Comparison of ENCODE assay signal across 8 mouse cellular contexts in genomic region chr10:128335582-128335981, GRCm38 (mm10). TPM values are rescaled to one million over a fixed set of nuclear protein-coding genes. Genes with fewer than 3 reads are reported as not detected.
DNase-seq lines count a peak whose midpoint lies in the region; ATAC-seq and TF ChIP-seq lines count a peak whose summit lies in the region.

No protein-coding gene starts in this region.

- peak overlapping the region; percentile 95 for H3K4me3 ChIP-seq in erythroblast, embryonic 14.5 days (replicated peaks)
- no peak overlapping the region for H3K4me3 ChIP-seq in liver, embryonic 14.5 days (ENCODE audit: insufficient read depth in 1 of 2, low read depth in 2 of 2, low read length in 2 of 2)

- WGBS in liver, embryonic 14.5 days (ENCODE audit: insufficient replicate concordance), result 0% methylated on average over 4 of the region's 4 CpGs

- peak overlapping the region; percentile 86 for H3K27ac ChIP-seq in liver, embryonic 14.5 days

- TF ChIP-seq EP300 in liver, embryonic 14.5 days (IDR thresholded peaks at IDR 0.05; ENCODE audit: low read depth), result no peak

- H3K27me3 ChIP-seq in erythroblast, embryonic 14.5 days (ENCODE audit: control insufficient read depth), result no peaks in the 10 kb centered on the region
- H3K27me3 ChIP-seq in liver, embryonic 14.5 days (ENCODE audit: control insufficient read depth, insufficient read depth, low read length), result no peaks in the 10 kb centered on the region

- 0 out of 2 replicates have a peak overlapping the region, but pooled peaks have one; percentile 4 for H3K9ac ChIP-seq in liver, embryonic 14.5 days (replicated peaks)

- peak; percentile 27 for ATAC-seq in inflammation-experienced regulatory T-cells, adult 6 months
- ATAC-seq in liver, embryonic 14.5 days (ENCODE audit: insufficient read depth), result no peak
- ATAC-seq in megakaryocyte-erythroid progenitor cell, adult 5-6 weeks (replicated peaks; ENCODE audit: low FRiP score, low TSS enrichment, poor library complexity, severe bottlenecking), result no peak

- peak overlapping the region; percentile 80 for H3K4me2 ChIP-seq in liver, embryonic 14.5 days (ENCODE audit: low read depth)

- H3K36me3 ChIP-seq in erythroblast, embryonic 14.5 days (ENCODE audit: control insufficient read depth), result peaks cover 19% of the 10 kb centered on the region
- H3K36me3 ChIP-seq in liver, embryonic 14.5 days (replicated peaks; ENCODE audit: control insufficient read depth, insufficient read depth, low read depth), result peaks cover 4% of the 10 kb centered on the region; the same call in 1 of the 2 replicates

- no peaks in the 10 kb centered on the region for H3K9me3 ChIP-seq in erythroblast, embryonic 14.5 days (ENCODE audit: control insufficient read depth, low read length)
- no peaks in the 10 kb centered on the region for H3K9me3 ChIP-seq in liver, embryonic 14.5 days (ENCODE audit: control insufficient read depth, low read length)

- H3K4me1 ChIP-seq in erythroblast, embryonic 14.5 days (ENCODE audit: control insufficient read depth), result peaks cover 66% of the 10 kb centered on the region
- peaks cover 44 to 50% of the 10 kb centered on the region in 2 experiments for H3K4me1 ChIP-seq in liver, embryonic 14.5 days (replicated peaks; ENCODE audit: control insufficient read depth in 2 of 2, insufficient read depth in 2 of 2, low read length in 1 of 2)

- peak; percentile 93 for TF ChIP-seq CTCF in liver, embryonic 14.5 days (IDR thresholded peaks at IDR 0.05; ENCODE audit: low read depth)

- peak; percentile 40 to 55 for DNase-seq in urinary bladder, adult 18-20 months (ENCODE audit: low spot score in 2 of 2)
- no peak for DNase-seq in urinary bladder, adult 2 months (ENCODE audit: low spot score)
- peak; percentile 55 to 67 for DNase-seq in adrenal gland, postnatal 4 days (ENCODE audit: low spot score in 2 of 2)
- DNase-seq in liver, embryonic 14.5 days (ENCODE audit: low read depth in 3 of 3, low spot score in 3 of 3), result peak; percentile 82 to 86 (median 85)
- DNase-seq in right cerebral cortex, adult 2 months (ENCODE audit: low spot score in 2 of 2), result peak; percentile 69 to 83

RNA-seq across cellular contexts. Expression of gene Cs, which starts 2.0 kb away (rescaled TPM):
- 138 and 150 TPM in 2 replicates for polyA plus RNA-seq in urinary bladder, adult 2 months (2012; rRNA removed)
- total RNA-seq in adrenal gland, postnatal 4 days (2021), result 100 to 1,000 TPM; 300 to 355 TPM
- 2.2 and 3.1 TPM in 2 replicates for polyA plus RNA-seq in erythroblast, embryonic 14.5 days (2012)
- 100 to 1,000 TPM; 138 to 155 (median 155) TPM for polyA plus RNA-seq in inflammation-experienced regulatory T-cells, adult 6 months (2017; shearing (Covaris generic))
- polyA plus RNA-seq in liver, embryonic 14.5 days (2012; rRNA removed), result 71.6 and 80.5 TPM in 2 replicates
- polyA plus RNA-seq in liver, embryonic 14.5 days (2014; fragmentation: Nextera tagmentation; extraction: Ambion mirVana), result 117 and 126 TPM in 2 replicates
- 226 and 251 TPM in 2 replicates for total RNA-seq in megakaryocyte-erythroid progenitor cell, adult 5-6 weeks (2014; fragmentation: Nextera tagmentation)
- 113 and 182 TPM in 2 replicates for total RNA-seq in megakaryocyte-erythroid progenitor cell, adult 5-6 weeks (2017)

RNA-seq across cellular contexts. Expression of gene Cnpy2, which starts 13.3 kb away (rescaled TPM):
- polyA plus RNA-seq in urinary bladder, adult 2 months (2012; rRNA removed), result 118 and 124 TPM in 2 replicates
- 100 to 1,000 TPM; 178 to 188 TPM for total RNA-seq in adrenal gland, postnatal 4 days (2021)
- polyA plus RNA-seq in erythroblast, embryonic 14.5 days (2012), result 2.3 and 3.2 TPM in 2 replicates
- 100 to 1,000 TPM; 101 to 106 (median 102) TPM for polyA plus RNA-seq in inflammation-experienced regulatory T-cells, adult 6 months (2017; shearing (Covaris generic))
- 23.8 and 38.8 TPM in 2 replicates for polyA plus RNA-seq in liver, embryonic 14.5 days (2012; rRNA removed)
- 92.7 and 98.3 TPM in 2 replicates for polyA plus RNA-seq in liver, embryonic 14.5 days (2014; fragmentation: Nextera tagmentation; extraction: Ambion mirVana)
- 62.8 and 95.5 TPM in 2 replicates for total RNA-seq in megakaryocyte-erythroid progenitor cell, adult 5-6 weeks (2014; fragmentation: Nextera tagmentation)
- 86.0 and 87.5 TPM in 2 replicates for total RNA-seq in megakaryocyte-erythroid progenitor cell, adult 5-6 weeks (2017)

RNA-seq across cellular contexts. Expression of gene Pan2, which starts 32.4 kb away (rescaled TPM):
- 27.9 and 31.7 TPM in 2 replicates for polyA plus RNA-seq in urinary bladder, adult 2 months (2012; rRNA removed)
- total RNA-seq in adrenal gland, postnatal 4 days (2021), result 10 to 100 TPM; 43.6 to 45.3 TPM
- 0.31 and 0.44 TPM in 2 replicates for polyA plus RNA-seq in erythroblast, embryonic 14.5 days (2012)
- polyA plus RNA-seq in inflammation-experienced regulatory T-cells, adult 6 months (2017; shearing (Covaris generic)), result 10 to 100 TPM; 17.4 to 36.9 (median 27.5) TPM
- polyA plus RNA-seq in liver, embryonic 14.5 days (2012; rRNA removed), result 11.5 and 13.3 TPM in 2 replicates
- polyA plus RNA-seq in liver, embryonic 14.5 days (2014; fragmentation: Nextera tagmentation; extraction: Ambion mirVana), result 10.1 and 11.5 TPM in 2 replicates
- 37.0 and 40.7 TPM in 2 replicates for total RNA-seq in megakaryocyte-erythroid progenitor cell, adult 5-6 weeks (2014; fragmentation: Nextera tagmentation)
- total RNA-seq in megakaryocyte-erythroid progenitor cell, adult 5-6 weeks (2017), result 14.2 and 18.0 TPM in 2 replicates

RNA-seq across cellular contexts. Expression of gene Coq10a, which starts 33.2 kb away (rescaled TPM):
- 63.6 and 66.9 TPM in 2 replicates for polyA plus RNA-seq in urinary bladder, adult 2 months (2012; rRNA removed)
- total RNA-seq in adrenal gland, postnatal 4 days (2021), result 10 to 100 TPM; 48.3 to 62.1 TPM
- 0.49 and 0.53 TPM in 2 replicates for polyA plus RNA-seq in erythroblast, embryonic 14.5 days (2012)
- polyA plus RNA-seq in inflammation-experienced regulatory T-cells, adult 6 months (2017; shearing (Covaris generic)), result 10 to 100 TPM; 12.8 to 19.9 (median 17.3) TPM
- polyA plus RNA-seq in liver, embryonic 14.5 days (2012; rRNA removed), result 6.5 and 7.7 TPM in 2 replicates
- polyA plus RNA-seq in liver, embryonic 14.5 days (2014; fragmentation: Nextera tagmentation; extraction: Ambion mirVana), result 4.7 and 5.0 TPM in 2 replicates
- 12.9 and 16.8 TPM in 2 replicates for total RNA-seq in megakaryocyte-erythroid progenitor cell, adult 5-6 weeks (2014; fragmentation: Nextera tagmentation)
- total RNA-seq in megakaryocyte-erythroid progenitor cell, adult 5-6 weeks (2017), result 8.8 and 10.9 TPM in 2 replicates

RNA-seq across cellular contexts. Expression of gene Il23a, which starts 37.0 kb away (rescaled TPM):
- polyA plus RNA-seq in urinary bladder, adult 2 months (2012; rRNA removed), result 0.12 TPM in 1 of 2 replicates, not detected in the other
- not detected for total RNA-seq in adrenal gland, postnatal 4 days (2021)
- not detected in 2 replicates for polyA plus RNA-seq in erythroblast, embryonic 14.5 days (2012)
- polyA plus RNA-seq in inflammation-experienced regulatory T-cells, adult 6 months (2017; shearing (Covaris generic)), result not detected
- polyA plus RNA-seq in liver, embryonic 14.5 days (2012; rRNA removed), result 0.06 and 0.08 TPM in 2 replicates
- polyA plus RNA-seq in liver, embryonic 14.5 days (2014; fragmentation: Nextera tagmentation; extraction: Ambion mirVana), result not detected in 2 replicates
- not detected in 2 replicates for total RNA-seq in megakaryocyte-erythroid progenitor cell, adult 5-6 weeks (2014; fragmentation: Nextera tagmentation)
- total RNA-seq in megakaryocyte-erythroid progenitor cell, adult 5-6 weeks (2017), result not detected in 2 replicates

Comparison
In these comparisons a context has a peak if more than half of its experiments do, and no peak if none do; other contexts are left out.
1. RNA of gene Cs, which starts 2.0 kb away (polyA plus RNA-seq): 138 to 155 TPM in inflammation-experienced regulatory T-cells, adult 6 months, 138 to 150 TPM in urinary bladder, adult 2 months and 71.6 to 126 TPM in liver, embryonic 14.5 days; 2.2 to 3.1 TPM in erythroblast, embryonic 14.5 days; every median in the first group is over 10 times any median in the second.